Mouse (Mus musculus) frontal cortex, adult (tissue): ENCODE measurements at regions not wholly inside any gene's neighbourhood (a gene's known extent, or its start where the extent isn't known, plus 50 kb on each side); places are given as distances from the start of the nearest gene placed in this dataset.
A peak's percentile ranks its signal among the peaks of the same experiment; 100 is the strongest.

Experiments
- ATAC-seq: cut with Nextera tagmentation; 2 replicates; pipeline ENCODE4 v1.9.2; 2017; ENCODE audit warnings: mild to moderate bottlenecking, moderate library complexity, mixed read lengths; ENCODE audit not compliant: low TSS enrichment

DNA sequence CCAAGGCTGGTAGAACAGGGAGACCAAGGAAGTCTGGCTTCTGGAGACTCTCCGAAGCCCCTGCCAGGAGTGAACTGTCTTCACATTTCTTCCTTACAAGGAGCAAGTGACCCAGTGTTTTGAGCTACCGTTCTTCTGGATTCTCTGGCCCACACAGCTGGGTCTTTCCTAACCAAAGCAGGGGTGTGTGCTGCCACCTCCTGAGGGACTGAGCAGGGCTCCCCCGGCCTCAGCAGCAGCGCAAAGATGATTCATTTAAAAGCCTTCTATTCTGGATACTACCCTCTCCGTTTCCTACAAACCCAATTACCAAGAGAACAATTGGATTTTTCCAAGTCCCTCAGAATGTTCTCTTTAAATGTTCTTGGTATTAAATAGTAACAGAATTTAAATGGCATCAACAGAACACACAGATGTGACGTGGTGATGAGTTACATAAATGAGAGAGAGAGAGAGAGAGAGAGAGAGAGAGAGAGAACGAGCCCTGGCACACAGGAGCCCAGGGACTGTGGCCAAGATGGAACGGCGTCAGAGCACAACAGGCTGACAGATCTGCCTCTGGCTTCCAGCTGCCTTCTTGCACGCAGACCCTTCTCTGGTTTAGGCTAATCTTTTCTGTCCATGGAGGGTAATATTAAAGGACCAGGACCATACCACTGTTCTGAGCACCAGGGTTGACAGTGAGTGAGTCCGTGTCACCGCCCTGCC is 191.6 kb downstream of the Agtpbp1 start:
- peak; percentile 80 for ATAC-seq

DNA sequence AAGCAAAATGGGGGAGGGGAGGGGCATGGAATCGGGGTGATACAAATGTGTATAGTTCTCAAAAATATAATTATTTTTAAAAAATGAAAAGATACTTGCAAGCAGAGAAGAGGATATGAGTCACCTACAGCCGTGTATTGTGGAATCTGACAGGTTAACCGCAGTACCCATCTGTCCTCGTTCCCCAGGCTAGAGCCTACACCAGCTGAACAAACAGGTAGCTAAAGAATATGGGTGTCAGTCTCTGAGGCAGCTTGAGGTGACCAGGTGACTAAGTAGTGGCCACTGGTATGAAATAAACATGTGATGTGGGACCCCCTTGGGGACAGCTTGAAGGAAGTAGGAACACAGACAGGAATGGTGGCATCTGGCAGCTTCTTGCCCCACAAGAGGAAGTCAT is 192.2 kb downstream of the Agtpbp1 start:
- ATAC-seq, result no peak

DNA sequence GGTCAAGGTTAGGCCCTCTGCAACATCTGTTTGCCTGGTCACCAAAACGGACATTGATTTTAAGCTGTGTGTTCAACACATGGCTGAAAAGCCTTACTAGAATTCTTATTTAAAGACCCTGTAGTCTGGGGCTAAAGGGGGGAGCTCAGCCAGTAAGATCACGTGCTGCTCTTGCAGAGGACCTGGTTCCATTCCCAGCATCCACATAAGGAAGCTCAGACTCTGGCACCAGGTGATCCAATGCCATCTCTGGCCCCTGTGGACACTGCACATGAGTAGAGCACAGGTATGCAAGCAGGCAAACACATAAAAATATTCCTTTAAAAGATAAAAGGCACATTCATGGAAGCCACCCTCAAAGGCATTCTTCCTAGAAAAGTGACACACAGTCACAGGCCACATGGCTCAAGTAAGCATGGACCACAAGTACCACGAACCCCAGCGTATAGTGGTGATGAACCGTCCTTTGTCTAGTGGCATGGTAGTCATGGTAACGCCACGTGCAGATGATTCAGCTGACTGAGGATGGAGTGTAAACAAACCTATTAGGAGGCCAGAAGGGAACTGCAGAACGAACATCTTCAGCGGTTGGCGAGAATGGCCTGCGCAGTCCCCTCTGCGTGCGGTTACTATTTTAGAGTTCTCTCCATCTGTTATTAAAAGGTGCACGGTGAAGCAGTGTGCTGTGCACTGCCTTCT is 197.3 kb downstream of the Agtpbp1 start:
- no peak for ATAC-seq

DNA sequence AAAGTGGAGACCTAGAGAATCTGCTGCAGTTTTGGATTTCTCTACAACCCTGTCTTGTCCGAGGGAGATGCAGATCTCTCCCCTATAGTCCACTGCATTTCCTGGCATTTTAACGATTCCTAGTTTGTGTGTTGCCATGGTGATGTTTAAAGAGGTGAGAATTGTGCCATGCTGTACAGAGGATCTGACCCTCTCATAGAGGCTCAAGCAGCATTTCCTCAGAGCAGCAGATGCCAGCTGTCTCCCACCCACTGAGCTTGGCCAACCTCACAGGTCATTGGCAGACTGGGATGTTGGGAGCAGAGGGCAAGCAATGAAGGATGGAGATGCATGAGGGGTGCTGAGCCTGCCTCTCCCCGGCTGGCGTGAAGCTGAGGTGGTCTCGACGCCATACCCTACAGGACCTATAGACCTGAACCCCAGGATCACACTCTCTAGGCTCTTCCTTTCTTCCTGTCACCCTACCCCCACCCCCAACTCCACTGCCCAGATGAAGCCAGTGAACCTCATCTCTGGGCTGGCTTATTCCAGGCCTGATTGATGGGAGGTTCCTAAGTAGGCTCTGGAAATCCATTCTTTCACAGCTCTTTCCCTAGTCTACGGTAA is 198.0 kb downstream of the Agtpbp1 start:
- no peak for ATAC-seq

DNA sequence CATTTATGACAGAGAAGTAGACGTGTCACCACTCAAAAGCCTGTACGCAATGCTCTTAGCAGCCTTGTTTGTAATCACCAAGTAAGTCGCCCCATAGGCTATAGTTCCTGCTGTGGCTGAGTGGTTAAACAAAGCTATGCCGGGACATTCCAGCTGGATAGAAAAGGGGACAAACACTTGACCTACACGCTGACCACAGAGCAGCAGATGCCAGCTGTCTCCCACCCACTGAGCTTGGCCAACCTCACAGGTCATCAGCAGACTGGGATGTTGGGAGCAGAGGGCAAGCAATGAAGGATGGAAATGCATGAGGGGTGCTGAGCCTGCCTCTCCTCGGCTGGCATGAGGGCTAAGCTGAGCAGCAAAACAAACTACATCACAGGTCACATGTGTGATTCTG is 199.2 kb downstream of the Agtpbp1 start:
- no peak for ATAC-seq

DNA sequence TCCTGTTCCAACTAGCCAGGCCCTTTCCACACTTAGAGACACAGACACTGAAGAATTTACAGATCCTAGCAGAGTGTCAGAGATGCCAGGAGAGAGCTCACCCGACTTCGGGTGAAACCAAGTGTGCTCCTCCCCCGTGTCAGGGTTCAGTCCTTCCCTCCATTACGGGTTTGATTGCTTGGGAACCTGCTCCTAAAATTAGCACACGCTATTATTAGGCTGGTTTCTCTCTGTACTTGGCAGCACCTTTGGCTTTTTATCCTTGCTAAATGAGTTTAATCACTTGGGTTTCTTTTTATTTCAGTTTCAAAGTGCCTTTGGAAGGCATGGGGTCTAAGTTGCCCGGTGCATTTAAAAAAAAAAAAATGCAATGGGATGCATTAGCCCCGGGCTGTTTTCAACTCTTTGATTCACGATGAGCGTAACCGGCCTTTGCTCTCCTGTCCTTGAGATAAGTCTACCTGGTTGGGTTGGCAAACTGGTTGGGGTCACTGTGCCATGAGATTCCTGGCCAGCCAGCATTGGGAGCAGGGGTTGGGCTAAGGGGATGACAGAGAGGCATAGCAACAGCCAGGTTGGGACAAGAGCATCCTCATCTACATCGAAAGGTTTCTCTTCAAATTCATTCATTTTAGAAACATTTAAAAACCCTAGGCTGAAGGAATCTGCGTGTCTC is 214.7 kb downstream of the Agtpbp1 start:
- no peak for ATAC-seq

DNA sequence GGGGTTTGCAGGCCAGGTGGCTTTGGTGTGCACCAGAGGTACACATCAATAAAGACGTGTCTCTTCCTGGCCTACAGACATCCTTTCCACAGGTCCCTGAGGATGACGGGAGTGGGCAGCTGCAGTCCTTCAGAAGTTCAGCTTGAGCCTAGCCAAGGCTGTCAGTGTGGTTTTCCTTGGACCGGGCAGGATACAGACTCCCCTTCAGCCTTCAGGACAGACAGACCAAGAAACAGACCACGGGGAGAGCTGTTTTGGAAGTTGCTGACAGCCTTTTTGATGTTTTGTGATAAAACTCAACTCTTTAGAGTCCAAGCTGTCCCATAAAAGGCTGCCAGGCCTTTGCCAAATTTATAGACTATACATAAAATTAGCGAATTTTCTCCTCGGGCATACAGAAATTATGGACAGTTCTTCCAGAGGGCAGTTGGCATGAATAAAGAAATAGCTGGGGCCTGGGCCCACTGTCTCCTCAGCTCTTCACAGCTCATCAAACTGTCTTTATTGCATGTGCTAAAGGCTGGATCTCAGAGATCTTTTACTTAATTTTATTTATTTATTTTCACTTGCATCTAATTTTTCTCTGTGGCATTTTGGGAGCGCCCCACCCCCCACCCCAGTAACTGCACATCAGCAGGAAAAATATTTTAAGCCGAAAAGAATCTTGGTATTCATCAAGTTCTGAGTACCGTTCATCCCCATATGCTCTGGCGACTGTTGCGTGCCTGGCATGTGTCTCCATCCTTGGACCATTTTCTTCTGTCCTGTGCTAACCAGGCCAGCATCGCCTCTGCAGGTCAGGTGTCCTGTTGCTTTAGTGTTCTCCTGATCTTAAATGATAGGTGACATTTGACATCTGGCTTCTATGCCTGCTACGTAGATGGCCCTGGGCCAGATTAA is 216.2 kb downstream of the Agtpbp1 start:
- no peak for ATAC-seq

DNA sequence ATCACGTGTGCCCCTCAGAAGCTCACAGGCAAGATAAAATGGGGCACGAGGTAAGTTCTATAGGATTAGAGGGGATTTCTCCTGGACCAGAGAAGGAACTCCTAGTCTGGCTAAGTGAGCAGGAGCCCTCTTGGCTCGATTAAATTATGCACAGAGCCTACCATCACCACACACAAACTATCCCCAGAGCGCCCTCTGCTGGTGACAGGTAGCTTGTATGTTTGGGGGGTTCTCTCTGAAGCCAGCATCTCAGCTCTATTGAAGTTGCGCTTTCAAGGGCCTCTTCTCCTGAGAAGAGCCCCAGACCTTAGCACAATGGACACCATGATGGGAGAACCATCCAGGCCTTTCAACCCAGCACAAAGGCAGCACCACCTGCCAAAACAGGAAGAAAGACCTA is 219.6 kb downstream of the Agtpbp1 start:
- peak; percentile 92 for ATAC-seq

DNA sequence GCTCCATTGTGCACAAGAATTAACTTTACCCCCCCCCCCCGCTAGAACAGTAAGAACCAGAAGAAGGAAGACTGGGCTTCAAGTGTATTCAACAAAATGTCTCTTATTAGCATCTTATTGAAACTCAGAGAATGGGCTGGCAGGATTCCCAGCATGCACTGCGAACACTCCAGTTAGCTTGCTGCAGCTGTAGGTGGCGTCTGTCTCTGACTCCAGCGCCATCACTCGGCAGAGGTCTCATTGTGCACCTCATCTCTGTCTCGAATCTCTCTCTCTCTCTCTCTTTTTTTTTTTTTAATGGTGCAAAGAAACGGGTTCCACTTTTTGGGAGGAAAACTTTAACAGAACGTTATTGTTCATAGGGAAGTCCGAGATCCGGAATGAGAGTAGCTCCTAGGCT is 221.6 kb downstream of the Agtpbp1 start:
- ATAC-seq, result no peak

DNA sequence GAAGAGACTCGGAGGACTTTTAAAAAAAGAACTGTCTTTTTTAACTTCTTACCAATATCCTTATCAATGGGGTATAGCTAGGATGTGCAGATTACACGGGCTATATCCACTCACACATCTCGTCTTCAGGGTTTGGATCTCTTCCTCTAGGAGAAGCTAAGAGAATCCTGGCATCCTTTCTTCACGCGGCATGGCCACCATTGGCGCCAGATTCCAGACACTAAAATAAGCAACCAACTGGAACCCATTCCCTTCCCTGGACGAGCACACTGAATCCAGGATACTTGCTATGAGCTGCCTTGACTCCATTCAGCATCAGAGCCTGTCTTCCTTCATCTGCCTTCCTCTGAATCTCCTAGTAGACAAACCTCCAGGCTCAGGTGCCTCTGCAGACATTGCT is 223.7 kb downstream of the Agtpbp1 start:
- ATAC-seq, result peak; percentile 60

DNA sequence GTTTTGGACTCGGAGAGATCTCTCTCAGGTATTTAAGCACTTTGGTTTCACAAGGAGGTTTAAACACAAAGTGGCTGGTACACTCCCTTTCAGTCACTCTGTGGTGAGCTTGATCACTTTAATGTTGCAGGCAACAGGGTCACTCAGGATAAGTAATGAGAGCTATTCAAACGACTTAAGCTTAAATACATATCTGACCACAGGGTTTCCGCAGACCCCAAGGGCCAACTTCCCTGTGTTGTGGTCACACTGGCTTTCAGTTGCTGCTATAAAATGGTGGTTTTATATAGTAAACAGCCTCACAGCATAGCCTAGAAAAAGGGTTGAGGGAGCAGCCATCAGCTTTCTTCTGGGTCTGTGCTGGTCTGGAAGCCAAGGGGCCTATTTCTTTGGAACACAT is 225.0 kb downstream of the Agtpbp1 start:
- no peak for ATAC-seq

DNA sequence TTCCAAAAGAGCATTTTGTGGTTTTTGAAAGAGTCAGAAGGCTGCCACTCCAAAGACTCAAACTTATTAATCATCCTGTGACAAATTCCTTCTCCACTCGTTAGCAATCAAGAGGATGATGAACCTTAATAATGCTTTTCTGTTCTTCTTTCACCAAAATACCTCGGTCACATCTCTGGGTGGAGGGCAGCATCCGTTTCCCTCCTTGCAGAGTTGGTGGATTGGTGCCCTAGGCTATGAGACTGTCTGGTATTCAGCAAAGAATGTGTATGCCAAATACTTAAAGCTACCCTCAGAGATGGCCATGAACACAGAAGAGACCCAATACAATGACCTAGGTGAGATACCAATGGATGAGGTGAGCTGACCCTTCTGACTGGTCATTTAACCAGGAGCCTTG is 226.6 kb downstream of the Agtpbp1 start:
- no peak for ATAC-seq

DNA sequence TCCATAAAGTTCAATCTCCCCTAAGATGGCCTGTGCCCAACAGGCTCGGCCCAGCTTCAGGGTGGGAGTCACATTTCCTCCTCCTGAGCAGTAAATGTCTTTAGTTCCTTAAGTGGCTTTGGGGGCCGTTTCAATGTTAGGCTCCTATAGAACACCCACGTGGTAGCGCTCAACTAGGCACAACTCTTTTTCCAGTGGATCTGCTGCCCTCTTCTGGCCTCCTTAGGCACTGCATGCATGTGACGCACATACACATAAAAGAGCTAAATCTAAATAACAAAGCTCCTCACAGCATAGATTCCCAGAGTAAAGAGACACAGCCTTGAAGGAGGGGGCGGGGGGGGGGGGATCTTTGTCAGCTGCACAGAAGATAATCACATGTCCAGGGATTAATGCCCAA is 233.6 kb downstream of the Agtpbp1 start:
- ATAC-seq, result no peak

DNA sequence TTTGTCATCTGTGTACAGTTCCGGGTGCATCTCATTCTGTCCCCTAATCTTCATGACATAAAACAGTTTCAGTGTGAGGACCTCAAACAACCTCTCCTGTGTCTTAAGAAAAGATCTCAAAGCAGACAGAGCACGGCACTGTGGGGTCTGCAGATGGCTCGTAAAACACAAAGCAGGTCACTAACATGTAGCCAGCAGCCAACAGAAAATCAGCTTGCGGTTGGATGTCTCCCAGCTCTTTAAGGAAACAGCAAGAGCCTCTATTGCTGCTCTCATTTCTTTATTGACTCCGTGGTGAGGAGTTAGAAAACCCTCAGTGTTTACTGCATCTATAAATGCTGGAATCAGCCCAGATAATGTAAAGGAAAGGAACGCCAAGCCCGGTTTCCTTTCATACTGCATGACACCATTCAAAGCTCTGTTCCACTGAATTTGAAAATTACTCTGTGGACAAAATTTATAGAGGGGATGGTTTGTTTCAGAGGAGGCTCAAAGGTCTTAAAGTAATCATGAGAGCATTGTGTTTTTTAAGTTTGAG is 234.3 kb downstream of the Agtpbp1 start:
- no peak for ATAC-seq

DNA sequence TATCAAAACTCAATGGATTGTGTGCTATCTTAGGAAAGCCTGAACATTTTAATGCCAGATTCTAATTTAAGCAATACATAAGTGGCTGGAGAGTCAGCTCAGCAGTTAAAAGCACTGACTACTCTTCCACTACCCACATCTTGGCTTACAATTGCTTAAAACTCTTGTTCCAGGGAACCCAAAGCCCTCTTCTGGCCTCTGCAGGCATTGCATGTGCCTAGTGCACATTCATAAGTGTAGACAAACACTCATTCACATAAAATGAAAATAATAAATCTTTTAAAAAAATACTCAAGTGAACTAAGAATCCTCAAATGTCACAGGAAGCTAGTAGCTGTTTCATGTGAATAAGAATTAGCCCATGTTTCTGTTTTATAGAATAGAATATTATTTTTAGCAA is 236.5 kb downstream of the Agtpbp1 start:
- ATAC-seq, result no peak

DNA sequence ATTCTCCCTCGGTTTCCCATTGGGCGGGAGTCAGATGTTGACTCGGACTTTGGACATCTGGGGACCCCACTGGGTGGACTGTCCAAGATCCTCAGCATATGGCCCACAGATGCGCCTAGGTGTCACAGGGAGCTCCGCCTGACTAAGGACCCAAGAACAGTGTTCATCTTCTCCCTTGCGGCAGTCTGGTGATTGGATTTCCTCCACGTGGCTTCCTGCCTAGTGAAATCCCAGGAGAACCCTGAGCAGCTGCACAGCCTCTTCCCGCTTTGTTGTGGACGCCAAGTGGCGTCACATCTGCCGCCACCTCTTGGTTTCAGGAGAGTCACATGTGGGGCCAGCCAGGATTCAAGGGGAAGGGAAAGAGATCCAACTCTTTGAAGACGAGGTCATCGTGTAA is 243.2 kb downstream of the Agtpbp1 start:
- no peak for ATAC-seq

DNA sequence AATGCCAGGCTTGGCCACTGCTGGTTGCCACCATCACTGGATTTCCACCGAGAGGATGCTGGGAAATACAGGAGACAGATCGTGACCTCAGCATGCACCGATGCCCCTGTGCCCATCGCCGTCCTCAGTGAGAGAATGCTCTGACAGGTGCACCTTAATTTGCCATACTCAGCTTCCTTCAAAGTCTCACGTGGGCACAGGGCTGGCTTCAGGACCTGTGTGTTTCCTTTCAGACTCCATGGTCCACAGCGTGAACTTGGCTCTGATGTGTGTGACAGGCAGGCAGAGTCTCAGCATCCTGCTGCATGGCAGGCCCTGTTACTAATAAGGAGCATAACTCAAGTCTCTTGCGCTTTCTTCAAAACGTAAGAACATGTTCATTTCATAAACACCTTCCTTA is 246.6 kb downstream of the Agtpbp1 start:
- ATAC-seq, result no peak

DNA sequence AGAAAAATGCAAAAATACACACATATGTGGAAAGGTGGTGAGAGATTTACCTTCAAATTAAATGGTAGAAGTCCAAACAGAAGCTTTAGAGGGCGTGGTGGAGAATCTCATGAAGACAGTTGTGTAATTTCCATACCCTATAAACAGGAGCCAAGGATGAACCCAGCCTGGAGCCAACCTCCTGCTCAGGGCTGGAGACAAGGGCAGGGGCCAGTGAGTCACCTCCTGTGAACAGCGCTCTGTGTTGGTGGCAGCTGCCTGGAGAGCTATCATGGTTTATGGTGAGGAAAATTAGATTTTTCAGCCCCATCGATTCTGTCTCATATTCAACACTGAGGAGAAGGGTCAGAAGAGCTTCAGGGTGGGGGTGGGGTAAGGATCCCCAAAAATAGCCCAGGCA is 261.1 kb downstream of the Agtpbp1 start:
- ATAC-seq, result no peak

DNA sequence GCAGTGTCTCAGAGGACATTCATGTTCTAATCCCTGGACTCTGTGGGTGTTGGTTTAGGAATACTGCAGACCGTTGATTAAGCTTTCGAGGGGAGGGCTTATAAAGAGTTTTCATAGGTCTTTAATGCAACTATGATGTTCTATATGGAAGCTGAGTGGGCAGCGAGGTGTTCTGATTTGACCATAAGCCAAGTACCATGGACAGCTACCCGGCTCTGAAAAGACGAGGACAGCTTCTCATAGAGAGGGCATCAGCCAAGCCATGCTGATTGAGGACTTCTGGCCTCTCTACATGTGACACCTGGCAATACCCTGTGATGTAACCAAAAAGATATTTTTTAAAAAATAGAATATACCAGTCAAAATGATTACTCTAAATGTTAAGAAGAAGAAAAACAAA is 261.6 kb downstream of the Agtpbp1 start:
- ATAC-seq, result no peak

DNA sequence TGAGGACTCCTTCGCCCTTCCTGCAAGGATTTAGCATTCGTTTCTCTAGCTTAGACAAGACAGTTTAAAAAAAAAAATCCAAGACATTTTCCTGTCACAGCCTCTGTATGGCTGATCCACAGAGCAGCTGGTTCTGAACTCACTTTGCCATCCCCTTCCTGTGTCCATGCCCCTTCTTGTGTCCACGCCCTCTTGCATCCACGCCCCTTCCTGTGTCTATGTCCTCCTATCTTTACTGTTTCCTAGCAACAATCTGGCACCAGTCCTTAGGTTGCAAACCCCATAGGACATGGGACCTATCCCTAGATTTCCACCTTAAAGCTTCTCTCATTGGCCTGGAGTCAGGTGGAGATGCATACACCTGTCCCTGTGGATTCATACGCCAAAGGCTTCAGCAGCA is 264.8 kb downstream of the Agtpbp1 start:
- no peak for ATAC-seq

DNA sequence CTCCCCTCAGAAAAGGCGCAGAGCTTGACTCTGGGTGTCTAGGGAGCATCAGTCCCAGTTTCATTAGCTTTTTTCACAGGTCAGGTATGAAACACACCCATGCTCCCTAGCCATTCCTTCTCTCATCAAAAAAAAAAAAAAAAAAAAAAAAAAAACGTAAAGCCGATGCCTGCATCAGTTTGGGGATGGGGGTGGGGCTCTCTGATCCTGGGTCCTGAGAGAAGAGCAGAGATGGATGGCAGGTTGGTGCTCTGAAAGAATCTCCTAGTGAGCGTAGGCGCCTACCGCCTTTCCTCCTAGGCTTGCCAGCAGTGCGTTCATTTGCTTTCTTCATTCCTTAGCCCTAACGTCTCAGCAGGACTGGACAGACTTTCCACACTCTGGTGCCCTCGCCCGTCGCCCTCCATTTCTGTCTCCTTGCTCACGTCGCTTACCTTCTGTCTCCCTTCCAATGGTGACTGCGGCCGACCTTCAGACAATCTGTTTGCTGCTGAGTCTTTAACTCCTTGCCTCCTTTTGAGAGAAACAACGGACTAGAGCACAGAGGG is 267.5 kb downstream of the Agtpbp1 start:
- no peak for ATAC-seq
